Mouse (Mus musculus): Measurements from ENCODE around the gene Pla2g4a.

Gene Pla2g4a

DNA sequence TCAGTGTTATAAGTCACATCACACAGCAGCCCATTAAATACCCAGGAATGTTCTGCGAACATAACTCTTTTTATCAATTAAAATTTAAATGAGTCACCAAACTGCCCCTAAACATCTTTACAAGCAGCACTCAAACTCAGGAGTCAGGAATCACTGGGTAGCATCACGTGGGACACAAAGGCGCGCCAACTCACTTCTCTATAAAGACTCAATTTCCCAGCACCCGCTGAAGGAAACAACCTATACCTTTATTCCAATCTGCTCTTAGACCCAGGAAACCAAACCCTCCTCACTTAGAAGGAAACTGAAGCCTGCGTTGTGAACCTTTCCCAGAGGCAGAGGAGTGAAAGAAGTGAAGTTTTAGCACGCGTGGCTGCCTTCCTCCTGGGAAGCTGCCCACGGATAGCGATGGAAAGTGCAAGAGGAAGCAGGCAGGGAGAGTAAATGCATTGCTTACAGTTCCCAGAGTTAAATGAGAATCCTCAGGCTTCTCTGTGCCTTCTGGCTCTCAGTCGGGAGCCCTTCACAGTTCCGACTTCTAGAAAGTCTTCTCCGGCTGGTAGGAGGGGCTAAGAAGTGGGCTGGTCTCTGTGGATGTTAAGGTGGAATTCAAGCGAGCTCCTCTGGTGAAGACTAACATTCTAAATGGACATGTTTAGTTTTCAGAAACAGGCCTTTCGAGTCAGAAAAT lies at the start of gene Pla2g4a:
TSS of gene Pla2g4a (minus strand) at position 557 of the 691 bp plus-strand sequence.
- in situ Hi-C loops (cut with MseI, MboI): no loop called here

DNA sequence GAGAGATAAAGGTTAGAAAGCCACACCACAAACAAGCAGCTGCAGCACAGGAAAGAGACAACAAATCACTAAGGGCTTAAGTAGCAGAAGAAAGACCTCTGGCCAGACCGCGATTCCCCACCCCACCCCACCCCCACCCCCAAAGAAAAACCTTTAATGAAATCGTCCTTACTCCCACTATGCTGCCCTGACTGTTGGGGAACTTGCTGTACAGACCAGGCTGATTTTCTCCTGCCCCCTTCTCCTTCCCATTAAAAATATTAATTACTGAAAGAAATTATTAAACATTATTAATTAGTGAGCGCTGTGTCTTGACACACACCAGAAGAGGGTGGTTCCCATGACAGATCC lies 49.5 kb upstream of the Pla2g4a start:
- in situ Hi-C loops (cut with MseI, MboI): no loop called here

DNA sequence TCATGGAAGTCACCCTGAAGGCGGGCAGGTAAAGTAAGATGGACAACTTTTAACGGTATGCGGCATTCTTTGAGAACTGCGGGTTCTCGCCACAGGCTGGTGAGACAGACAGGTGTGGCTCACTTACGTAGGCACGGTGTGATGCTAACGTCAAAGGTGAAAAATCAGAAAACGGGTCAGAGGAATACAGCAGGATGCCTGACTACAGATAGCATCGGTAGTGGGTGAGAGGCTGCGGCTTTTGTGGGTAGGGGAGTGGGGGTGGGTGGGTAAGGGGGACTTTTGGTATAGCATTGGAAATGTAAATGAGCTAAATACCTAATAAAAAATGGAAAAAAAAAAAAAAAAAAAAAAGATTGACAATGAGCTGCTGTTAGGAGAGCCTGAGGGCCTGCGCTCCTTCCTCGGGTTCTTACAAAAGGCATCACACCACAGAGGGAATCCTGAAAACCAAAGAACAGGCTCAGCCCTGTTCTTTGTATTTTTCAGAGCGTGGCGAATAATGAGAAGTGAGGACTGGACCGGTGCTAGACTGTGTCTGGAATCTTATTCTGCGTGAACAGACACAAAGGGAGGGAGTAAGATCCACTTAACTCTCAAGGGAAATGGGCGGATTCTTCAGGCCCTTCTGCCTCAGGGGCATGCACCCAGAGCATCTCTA lies 49.0 kb upstream of the Pla2g4a start:
- in situ Hi-C loops (cut with MseI, MboI): no loop called here

DNA sequence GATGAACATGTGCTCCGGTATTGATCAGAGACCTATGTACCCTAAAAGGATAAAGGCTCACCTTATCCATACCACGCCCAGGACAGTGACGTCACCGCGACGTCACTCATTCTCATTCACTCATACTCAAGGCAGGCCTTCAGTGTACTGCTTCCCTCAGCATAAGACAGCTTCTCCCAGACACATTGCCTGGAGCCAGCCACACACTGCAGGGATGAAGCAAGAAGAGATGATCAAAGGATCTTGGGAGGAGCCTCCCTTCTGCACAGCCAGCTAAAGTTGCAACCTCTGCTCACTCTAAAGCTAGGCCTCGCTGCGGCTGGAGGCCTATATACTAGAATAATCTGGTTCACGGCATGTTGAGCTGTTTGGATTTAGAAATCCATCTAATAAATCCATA lies 48.0 kb upstream of the Pla2g4a start:
- in situ Hi-C loops (cut with MseI, MboI): no loop called here

DNA sequence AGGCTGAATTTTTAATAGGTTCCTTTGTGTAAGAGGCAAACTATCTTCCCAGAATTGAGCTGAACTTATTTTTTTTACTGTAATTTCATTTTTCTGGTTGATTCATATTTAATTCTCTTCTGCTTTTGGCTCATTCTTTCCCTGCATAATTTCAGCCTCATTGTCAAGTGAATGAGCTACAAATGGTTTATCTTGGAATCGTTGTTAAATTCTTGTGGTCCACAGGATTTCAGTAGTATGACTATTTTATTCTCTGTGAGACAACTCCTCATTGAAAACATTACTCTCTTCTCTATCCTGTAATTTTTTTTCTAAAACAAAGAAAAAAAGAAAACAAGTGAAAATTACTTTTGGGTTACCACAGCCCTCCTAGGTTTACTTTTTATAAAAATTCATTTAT lies 14.5 kb upstream of the Pla2g4a start:
- in situ Hi-C loops (cut with MseI, MboI): no loop called here

DNA sequence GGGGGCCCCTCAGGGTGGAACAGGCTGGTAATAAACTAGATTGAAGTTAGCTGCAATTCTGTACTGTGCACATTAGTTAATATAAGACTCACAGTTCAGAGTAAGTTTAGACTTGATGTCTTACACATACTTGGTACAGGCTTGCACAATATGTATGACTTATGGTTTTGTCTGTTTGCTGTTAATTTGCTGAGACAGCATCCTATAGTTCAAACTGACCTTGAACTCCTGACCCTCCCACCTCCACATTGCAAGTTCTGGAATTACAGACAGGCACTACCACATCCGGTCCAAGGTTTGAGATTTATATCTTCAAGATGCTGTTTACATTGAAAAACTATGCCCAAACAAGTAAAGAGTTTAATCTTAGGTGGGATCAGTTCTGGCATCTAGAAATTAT lies 4.7 kb upstream of the Pla2g4a start:
- in situ Hi-C loops (cut with MseI, MboI): no loop called here

DNA sequence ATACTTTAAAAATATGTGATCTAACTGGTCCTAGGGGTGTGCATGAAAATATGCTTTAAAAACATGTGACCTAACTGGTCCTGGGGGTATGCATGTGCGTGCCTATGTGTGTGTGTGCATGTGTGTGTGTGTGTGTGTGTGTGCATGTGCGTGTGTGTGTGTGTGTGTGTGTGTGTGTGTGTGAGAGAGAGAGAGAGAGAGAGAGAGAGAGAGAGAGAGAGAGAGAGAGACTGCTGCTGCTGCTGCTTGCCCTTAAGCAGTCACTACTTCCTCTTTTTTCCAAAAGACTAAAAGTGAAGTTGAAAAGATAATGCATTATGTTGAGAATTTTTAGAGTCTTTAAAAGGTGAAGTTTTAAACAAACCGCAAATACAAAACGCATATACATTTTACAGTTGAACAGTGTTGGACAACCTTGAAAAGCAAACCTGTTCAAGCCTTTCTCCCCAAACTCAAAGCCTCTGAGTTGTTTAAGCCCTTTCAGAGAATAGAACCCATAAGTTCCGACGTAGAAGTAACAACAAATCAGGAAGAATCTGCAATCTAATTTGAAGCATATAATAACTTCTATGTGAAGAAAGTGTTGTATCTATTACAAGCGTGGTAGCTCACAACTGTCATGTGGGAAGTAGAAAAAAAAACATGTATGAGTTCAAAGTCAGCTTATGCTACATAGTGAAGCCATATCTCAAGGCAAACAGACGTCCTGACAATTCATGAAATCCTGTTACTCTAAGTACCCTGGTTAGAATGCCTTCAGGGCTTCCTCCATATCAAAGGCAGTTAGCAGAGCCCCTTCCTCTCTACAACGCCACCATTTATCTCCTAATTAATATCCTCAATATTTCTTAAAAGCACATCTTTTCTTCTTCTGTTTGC lies 574 bp upstream of the Pla2g4a start:
- in situ Hi-C loops (cut with MseI, MboI): no loop called here

DNA sequence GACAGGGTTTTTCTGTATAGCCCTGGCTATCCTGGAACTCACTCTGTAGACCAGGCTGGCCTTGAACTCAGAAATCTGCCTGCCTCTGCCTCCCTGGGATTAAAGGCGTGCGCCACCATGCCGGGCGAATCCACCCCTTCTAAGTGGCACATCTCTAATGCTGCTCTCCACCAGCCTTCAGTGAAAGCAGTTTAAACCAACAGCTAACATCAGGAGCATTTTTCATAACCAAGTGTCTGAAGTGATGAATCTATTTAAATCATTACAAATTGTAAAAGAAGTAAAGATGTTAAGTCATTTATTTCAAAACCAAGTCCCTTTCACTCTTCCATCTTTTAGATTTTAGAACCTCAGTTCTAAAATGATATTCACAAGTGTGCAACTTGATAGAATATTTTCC lies 839 bp downstream of the Pla2g4a start:
- in situ Hi-C loops (cut with MseI, MboI): no loop called here

DNA sequence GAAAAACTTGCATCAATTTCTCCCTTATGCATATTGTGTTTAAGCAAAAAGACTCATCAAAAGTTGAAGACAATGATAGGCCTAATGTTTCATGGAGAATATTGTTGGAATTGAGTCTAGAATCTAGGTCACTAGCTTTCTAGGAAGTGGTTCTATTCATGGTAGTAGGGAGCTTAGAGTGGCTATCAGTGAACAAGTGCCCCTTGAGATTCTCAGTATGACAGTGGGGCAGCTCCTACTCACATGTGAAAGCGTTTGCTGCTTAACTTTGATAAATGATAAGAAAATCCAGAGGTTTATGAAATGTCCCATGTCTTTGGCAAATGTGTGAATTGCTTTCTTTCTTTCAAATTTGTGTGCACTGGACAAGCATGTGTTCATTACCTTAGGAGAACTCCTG lies 2.0 kb downstream of the Pla2g4a start:
- in situ Hi-C loops (cut with MseI, MboI): no loop called here

DNA sequence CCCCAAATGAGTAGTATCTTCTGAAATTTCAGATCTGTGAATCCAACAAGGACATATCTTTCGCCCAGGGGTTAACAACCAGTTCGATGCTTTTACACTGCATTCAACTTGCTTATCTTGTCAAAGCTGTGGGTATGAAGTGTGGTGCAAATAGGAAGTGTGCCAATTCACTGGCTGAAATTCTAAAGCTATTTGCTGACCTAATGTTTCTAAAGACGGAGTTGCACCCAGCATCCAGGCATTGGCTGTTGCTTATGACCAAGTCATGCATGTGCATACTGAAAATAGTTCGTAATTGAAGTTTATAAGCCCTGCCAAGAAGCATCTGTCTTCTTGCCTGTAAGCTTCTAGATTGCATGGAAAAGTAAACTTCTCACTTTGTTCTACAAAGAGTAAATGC lies 5.6 kb downstream of the Pla2g4a start:
- in situ Hi-C loops (cut with MseI, MboI): no loop called here

DNA sequence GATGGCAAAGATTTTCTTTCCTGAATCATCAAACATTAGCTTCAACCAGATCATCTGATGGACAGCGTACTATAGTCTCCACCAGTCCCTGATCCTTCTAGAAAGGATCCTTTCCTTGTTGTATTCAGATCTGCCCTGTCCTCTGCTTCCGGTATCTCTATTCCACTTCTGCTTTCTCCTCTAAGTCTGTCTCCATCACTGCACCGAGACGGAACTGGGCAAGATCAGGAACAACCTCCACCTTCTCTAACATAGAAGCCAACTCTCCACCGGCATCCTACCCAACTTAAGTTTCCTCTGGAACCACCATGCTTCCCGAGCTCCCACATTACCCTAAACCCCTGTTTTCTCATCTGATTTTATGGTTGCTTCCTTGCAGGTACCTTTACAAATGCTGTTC lies 7.1 kb downstream of the Pla2g4a start:
- in situ Hi-C loops (cut with MseI, MboI): no loop called here

DNA sequence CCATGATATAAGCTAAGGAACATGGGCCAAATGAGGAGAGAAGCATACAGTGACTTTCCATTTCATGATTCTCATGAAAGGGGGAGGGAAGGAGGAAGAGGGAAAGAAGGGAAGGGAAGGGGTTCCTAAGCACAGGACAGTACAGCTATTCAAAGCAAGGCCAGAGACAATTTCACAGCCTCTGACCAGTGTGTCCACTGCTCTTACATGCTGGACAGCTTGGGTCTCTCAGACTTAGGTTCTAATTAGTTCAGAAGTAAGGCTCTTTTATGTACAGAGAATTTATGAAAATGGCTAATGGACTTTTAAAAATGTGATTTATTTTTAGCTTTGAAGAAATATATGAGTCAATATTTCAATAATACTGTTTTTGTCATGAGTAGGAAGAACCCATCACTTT lies 9.0 kb downstream of the Pla2g4a start:
- in situ Hi-C loops (cut with MseI, MboI): no loop called here

DNA sequence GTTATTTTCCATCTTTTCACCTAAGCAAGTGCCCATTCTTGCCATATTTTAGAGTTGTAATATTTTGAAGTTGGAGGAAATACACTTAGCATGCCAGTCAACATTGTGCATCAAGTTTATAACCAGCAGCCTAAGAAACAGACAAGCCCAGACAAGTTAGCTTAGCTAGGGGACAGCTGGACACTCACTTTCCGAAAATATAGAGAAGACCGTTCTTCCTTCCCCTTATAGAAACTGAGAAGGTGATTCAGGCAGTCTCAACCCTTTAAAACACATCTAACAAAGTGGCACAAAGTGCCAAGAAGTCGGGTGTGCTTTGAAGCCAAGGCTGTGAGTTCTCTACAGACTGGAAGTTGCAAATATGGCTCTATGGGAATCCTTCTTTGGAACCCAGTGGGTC lies 10.4 kb downstream of the Pla2g4a start:
- in situ Hi-C loops (cut with MseI, MboI): no loop called here

DNA sequence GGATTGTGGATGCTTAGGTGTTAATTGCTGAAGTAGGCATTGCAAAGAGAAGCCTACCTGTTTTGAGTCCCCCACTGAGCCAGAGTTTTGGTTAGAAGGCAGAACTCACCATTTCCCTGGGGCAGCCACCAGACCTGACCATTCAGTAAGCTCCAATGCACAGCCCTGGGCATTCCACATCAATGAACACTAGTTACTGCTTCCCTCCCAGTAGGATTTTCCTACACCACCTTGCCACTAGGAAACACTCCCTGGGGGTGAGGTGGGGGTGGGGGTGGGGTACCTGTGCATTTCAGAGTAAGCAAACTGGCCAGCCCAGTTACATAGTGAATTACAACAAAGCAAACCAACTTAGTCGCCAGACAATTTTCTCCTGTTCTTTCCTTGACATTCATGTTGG lies 10.8 kb downstream of the Pla2g4a start:
- in situ Hi-C loops (cut with MseI, MboI): no loop called here

DNA sequence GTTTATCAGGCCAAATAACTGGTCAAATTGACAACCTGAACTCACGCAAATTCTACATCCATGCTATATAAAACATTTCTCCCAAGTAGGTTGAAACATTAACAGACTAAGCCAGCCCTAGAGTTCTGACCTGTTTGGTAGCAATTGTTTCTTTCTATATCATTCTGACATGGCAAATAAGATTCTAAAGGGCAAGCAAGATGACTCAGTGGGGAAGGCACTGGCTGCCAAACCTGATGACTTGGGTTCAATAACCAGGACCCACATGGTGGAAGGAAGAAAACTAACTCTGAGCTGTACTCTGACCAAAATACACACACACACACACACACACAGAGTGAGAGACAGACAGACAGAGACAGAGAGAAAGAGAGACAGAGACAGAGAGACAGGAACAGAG lies 11.8 kb downstream of the Pla2g4a start:
- in situ Hi-C loops (cut with MseI, MboI): no loop called here

DNA sequence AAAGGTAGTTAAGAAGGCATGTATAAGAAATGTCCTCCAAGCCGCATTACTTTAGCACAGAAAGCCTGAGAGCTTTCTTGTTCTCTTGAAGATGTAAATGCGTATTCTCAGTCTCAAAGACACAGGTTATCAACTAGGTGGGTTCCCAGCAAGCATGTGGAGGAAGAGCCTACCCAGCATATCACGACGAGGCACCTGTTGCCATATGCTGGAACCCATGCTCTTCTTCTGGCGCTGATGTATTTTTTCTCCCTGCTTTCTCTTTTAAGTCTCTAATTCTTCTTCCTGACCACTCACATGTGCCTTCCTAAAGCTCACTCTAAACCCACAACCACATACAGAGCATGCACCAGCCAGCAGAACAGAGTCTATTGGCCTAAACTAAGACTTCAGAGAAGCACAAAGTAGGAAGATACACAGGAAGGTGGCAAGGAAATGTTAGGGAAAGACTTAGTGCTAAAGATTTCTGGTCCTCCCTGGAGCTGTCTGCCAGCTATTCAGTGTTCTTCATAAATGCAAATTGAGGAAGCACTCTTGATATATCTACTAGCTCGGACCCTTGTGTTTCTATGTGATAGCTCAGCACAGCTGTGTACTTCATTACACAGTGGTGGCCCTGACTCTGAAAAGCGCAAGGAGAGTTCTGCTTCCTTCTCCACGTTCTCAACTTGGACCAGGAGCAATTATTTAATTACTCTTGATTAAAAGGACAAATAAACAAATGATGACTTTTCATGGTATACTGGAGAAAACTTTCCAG lies 12.8 kb downstream of the Pla2g4a start:
- in situ Hi-C loops (cut with MseI, MboI): no loop called here

DNA sequence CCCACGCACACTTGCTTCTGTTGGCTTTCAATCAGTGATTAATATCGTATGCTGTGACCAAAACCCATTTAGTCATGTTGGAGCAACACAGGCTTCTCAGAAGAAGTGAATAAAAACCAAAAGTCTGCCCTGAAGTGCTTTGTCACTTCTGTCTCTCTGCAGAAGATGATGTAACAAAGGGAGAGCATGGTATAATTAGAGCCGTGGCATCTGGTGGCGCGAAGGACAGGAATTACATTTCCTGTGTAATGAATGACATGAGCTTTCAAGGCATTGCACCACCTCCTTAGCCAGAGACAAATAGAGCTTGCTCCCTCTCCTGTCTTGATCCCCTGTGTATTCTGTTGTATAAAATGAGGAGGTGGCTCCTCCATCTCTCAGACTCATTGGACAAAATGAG lies 14.1 kb downstream of the Pla2g4a start:
- in situ Hi-C loops (cut with MseI, MboI): no loop called here

DNA sequence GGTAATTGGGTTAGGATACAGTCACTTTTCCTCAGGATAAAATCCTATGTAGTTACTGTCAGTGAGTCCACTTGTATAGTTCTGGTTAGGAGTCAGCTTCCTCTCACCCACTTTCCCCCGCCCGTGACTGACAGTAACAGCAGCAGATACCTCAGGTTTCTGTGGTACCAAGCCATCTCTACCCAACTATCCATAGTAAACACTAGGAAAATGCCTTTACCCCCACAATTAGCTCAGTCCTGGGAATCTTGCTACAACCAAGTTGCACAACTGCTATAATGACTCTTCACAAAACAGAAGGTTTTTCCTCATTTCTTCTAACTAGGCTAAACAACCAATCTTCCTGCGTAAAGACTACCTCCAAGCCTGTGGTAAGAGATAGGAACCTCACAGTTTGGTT lies 14.7 kb downstream of the Pla2g4a start:
- in situ Hi-C loops (cut with MseI, MboI): no loop called here

DNA sequence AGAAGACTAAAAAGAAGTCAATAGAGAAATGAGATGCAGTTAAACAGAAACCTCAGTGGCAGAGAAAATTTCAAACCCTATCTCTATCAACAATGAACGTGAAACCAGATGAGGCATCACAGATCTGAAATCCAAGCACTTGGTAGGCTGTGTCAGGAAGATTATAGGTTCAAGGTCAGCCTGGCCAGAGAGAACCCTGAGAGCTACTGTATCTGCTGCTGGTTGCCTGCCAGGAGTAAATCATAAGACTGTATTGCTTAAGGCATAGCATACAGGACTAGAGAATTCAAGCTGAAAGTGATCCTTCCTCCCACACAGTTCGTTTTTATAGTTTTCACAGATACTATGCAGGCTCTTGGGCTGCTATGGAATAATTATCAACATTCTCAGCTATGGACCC lies 17.5 kb downstream of the Pla2g4a start:
- in situ Hi-C loops (cut with MseI, MboI): no loop called here

DNA sequence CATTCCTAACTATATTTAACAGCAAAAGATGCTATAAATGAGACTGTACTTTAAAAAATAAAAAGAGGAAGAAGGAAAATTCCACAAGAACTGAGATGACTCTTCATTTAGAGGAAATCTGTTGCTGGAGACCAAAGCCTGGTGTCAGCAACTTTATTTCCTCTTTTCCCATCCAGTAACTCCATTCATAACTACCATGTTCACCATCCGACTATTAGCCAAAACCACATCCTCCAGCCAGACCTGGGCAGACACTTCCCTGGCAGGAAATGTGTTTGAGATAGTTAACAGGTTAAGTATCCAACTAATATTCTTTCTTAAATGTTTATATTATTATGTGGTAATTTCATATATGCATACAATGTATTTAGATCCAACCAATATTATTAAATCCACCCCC lies 20.8 kb downstream of the Pla2g4a start:
- in situ Hi-C loops (cut with MseI, MboI): no loop called here

DNA sequence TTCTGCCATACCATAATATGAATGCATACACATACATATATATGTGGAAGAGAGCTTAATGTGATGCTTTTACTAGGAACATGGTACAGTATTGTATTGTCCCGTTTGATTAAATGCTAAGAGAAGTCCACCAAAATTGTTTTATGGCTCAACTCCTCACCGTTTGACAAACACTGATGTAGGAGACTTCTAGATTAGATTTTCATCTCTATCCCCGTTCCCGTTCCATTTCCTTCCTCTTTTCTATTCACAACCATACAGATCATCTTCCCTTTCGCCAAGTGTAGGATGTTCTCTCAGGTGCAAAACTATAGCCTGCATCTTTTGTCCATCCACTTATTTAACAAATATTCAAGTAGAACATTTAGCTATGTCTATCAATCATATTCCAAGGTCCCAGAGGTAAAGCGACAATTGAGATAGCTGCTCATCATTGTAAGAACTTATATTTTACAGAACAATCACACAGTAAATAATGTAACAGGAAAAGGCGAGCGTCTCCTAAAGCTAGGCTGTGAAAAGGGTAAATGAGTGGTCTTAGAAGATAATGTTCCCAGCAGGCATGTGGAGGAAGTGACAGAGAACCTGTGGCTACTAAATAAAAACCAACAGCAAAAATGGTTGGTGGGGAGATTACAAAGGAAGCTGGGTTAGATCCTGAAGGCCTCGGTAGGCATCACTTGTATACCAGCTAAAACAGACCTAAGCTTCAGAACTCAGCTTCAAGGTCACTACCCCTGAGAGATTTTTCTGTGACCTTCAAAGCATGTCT lies 21.6 kb downstream of the Pla2g4a start:
- in situ Hi-C loops (cut with MseI, MboI): no loop called here
